Mouse (Mus musculus): ENCODE results near the gene Mgea5. TPM values are rescaled to one million over a fixed set of nuclear protein-coding genes. Genes with fewer than 3 reads are reported as not detected.
A peak's percentile ranks its signal among the peaks of the same experiment; 100 is the strongest.

Mgea5 gene
- polyA plus RNA-seq (2012; rRNA removed) (79.8 and 85.3 TPM in 2 replicates), polyA plus RNA-seq (2014; fragmentation: Nextera tagmentation; extraction: Ambion mirVana) (59.0 and 66.9 TPM in 2 replicates)

DNA sequence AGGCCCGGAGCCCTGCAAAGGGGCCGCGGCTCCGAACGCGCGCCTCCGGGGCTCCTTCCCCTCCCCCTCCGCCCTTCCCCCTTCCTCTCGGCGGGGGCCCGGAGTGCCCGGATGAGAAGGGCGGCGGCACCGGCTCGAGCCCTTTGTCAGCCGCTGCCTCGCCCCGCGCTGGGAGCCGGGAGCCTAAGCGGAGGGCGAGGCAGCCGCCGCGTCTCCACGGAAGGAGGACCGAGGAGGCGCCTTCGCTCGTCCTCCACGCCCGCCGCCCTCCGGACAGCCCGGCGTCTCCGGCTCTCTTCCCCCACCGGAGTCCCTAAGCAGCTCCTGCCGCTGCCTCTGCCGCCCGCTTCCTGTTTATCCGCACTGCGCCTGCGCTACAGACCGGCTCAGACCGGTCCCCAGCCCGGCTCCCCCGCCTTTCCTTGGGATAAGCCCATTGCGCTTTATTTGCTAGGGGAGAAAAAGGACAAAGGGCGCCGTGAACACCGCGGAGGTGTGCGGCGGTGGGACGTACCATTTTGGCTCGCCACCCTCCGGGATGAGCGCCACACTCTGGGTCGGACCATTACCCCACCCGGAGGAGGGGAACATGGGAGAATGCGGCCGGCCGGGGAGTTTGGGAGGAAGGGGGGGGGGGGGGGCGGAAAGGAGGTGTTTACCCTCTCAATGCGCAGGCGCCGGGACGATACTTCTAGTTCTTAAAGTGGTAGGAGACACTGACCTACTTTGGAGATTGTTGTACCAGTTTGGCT, at the start of gene Mgea5:
Gene Mgea5 (minus strand): TSS at position 657 of the 752 bp plus-strand sequence.
- 2% methylated on average over 37 of the region's 71 CpGs for WGBS
- Histone ChIP-seq H3K4me1 (ENCODE audit: control insufficient read depth, insufficient read depth, low read length) (peaks cover 29% of the 10 kb centered on the region), H3K27me3 (ENCODE audit: control insufficient read depth, insufficient read depth, low read length) (no peaks in the 10 kb centered on the region), H3K9me3 (ENCODE audit: control insufficient read depth, low read length) (no peaks in the 10 kb centered on the region), H3K9ac (ENCODE audit: low read depth, low read length, severe bottlenecking) (peak within 1 kb of the TSS; percentile 97), H3K27ac (replicated peaks; ENCODE audit: low read depth, low read length) (peak within 1 kb of the TSS; percentile 97), H3K4me3 (replicated peaks; ENCODE audit: low read length) (peak within 1 kb of the TSS; percentile 100), H3K36me3 (ENCODE audit: control insufficient read depth, insufficient read depth, low read length) (peaks cover 28% of the 10 kb centered on the region), H3K4me2 (replicated peaks; ENCODE audit: low read depth, low read length, severe bottlenecking) (peak within 1 kb of the TSS; percentile 62)
- 0 out of 2 replicates have a peak, but pooled peaks have one; percentile 82 for TF ChIP-seq POLR2A (IDR thresholded peaks at IDR 0.05; ENCODE audit: borderline replicate concordance, extremely low read depth, insufficient read depth, insufficient read length)
- ATAC-seq (ENCODE audit: low FRiP score, low read depth) (peak; percentile 98), DNase-seq (ENCODE audit: low spot score) (peak; percentile 98)

DNA sequence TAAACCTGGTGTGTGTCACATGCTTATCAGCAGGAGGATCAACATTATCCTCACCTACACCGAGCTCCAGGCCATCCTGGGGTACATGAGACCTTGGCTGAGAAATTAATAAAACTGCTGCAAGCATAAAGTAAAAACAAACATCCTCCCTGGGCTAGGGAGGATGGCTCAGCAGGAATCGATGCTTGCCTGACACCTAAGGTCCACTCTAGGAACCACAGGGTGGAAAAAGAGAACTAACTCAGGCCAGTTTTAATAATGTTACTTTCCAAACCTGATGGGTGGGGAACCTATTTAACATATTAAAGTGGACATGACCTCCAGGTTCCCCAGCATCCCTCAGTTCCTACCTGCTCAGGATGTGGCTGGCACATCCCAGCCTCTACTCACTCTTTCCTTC, 47.0 kb upstream of the Mgea5 start:
- ATAC-seq (ENCODE audit: low FRiP score, low read depth) (no peak), DNase-seq (ENCODE audit: low spot score) (no peak)
- Histone ChIP-seq H3K36me3 (ENCODE audit: control insufficient read depth, insufficient read depth, low read length) (no peaks in the 10 kb centered on the region), H3K4me3 (replicated peaks; ENCODE audit: low read length) (no peak overlapping the region), H3K4me1 (ENCODE audit: control insufficient read depth, insufficient read depth, low read length) (no peaks in the 10 kb centered on the region), H3K9ac (ENCODE audit: low read depth, low read length, severe bottlenecking) (no peak overlapping the region), H3K27ac (replicated peaks; ENCODE audit: low read depth, low read length) (no peak overlapping the region), H3K4me2 (replicated peaks; ENCODE audit: low read depth, low read length, severe bottlenecking) (no peak overlapping the region), H3K27me3 (ENCODE audit: control insufficient read depth, insufficient read depth, low read length) (no peaks in the 10 kb centered on the region), H3K9me3 (ENCODE audit: control insufficient read depth, low read length) (no peaks in the 10 kb centered on the region)
- TF ChIP-seq POLR2A (IDR thresholded peaks at IDR 0.05; ENCODE audit: borderline replicate concordance, extremely low read depth, insufficient read depth, insufficient read length), result no peak
- 52% methylated on average over 2 of the region's 2 CpGs for WGBS

- Histone ChIP-seq H3K36me3 (ENCODE audit: control insufficient read depth, insufficient read depth, low read length) (no peaks in the 10 kb centered on the region), H3K27ac (replicated peaks; ENCODE audit: low read depth, low read length) (no peak overlapping the region), H3K9me3 (ENCODE audit: control insufficient read depth, low read length) (no peaks in the 10 kb centered on the region), H3K4me2 (replicated peaks; ENCODE audit: low read depth, low read length, severe bottlenecking) (no peak overlapping the region), H3K4me1 (ENCODE audit: control insufficient read depth, insufficient read depth, low read length) (no peaks in the 10 kb centered on the region), H3K4me3 (replicated peaks; ENCODE audit: low read length) (no peak overlapping the region), H3K27me3 (ENCODE audit: control insufficient read depth, insufficient read depth, low read length) (no peaks in the 10 kb centered on the region), H3K9ac (ENCODE audit: low read depth, low read length, severe bottlenecking) (no peak overlapping the region)
- ATAC-seq (ENCODE audit: low FRiP score, low read depth) (no peak), DNase-seq (ENCODE audit: low spot score) (no peak)
- 93% methylated on average over 3 of the region's 3 CpGs for WGBS
- no peak for TF ChIP-seq POLR2A (IDR thresholded peaks at IDR 0.05; ENCODE audit: borderline replicate concordance, extremely low read depth, insufficient read depth, insufficient read length)
Observed at GRCm38 (mm10) chr19:45827736-45828135, 44.1 kb upstream of the Mgea5 start.

GRCm38 (mm10) chr19:45827125-45827524, 43.5 kb upstream of the Mgea5 start:
- Histone ChIP-seq H3K4me3 (replicated peaks; ENCODE audit: low read length) (no peak overlapping the region), H3K9me3 (ENCODE audit: control insufficient read depth, low read length) (no peaks in the 10 kb centered on the region), H3K4me2 (replicated peaks; ENCODE audit: low read depth, low read length, severe bottlenecking) (no peak overlapping the region), H3K9ac (ENCODE audit: low read depth, low read length, severe bottlenecking) (no peak overlapping the region), H3K36me3 (ENCODE audit: control insufficient read depth, insufficient read depth, low read length) (no peaks in the 10 kb centered on the region), H3K27me3 (ENCODE audit: control insufficient read depth, insufficient read depth, low read length) (no peaks in the 10 kb centered on the region), H3K27ac (replicated peaks; ENCODE audit: low read depth, low read length) (no peak overlapping the region), H3K4me1 (ENCODE audit: control insufficient read depth, insufficient read depth, low read length) (no peaks in the 10 kb centered on the region)
- no peak for TF ChIP-seq POLR2A (IDR thresholded peaks at IDR 0.05; ENCODE audit: borderline replicate concordance, extremely low read depth, insufficient read depth, insufficient read length)
- WGBS, result 78% methylated on average over 5 of the region's 5 CpGs
- no peak for ATAC-seq (ENCODE audit: low FRiP score, low read depth)
- no peak for DNase-seq (ENCODE audit: low spot score)

DNA sequence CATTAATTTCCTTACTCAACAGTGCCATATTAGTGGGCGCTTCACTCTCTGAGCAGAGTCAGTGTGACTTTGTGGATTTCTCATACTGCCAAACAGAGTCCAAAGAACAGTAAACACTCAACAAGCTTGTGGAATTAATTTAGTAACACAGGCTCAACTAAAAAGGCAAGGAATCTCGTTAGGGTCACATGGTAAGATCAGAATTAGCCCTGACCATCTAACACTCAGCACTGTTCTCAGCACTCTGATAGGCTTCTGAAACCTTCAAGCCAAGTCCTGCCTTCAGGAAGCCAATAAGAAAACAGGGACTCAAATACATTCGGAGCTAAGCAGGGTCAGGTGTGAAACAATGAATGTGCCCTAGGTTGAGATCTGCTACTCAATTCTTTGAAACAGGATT, 42.5 kb upstream of the Mgea5 start:
- no peak overlapping the region for H3K4me3 ChIP-seq (replicated peaks; ENCODE audit: low read length)
- no peak overlapping the region for H3K4me2 ChIP-seq (replicated peaks; ENCODE audit: low read depth, low read length, severe bottlenecking)
- H3K4me1 ChIP-seq (ENCODE audit: control insufficient read depth, insufficient read depth, low read length), result no peaks in the 10 kb centered on the region
- no peak for TF ChIP-seq POLR2A (IDR thresholded peaks at IDR 0.05; ENCODE audit: borderline replicate concordance, extremely low read depth, insufficient read depth, insufficient read length)
- no peaks in the 10 kb centered on the region for H3K9me3 ChIP-seq (ENCODE audit: control insufficient read depth, low read length)
- no peak for DNase-seq (ENCODE audit: low spot score)
- no peaks in the 10 kb centered on the region for H3K36me3 ChIP-seq (ENCODE audit: control insufficient read depth, insufficient read depth, low read length)
- H3K27me3 ChIP-seq (ENCODE audit: control insufficient read depth, insufficient read depth, low read length), result no peaks in the 10 kb centered on the region
- H3K27ac ChIP-seq (replicated peaks; ENCODE audit: low read depth, low read length), result no peak overlapping the region
- no peak overlapping the region for H3K9ac ChIP-seq (ENCODE audit: low read depth, low read length, severe bottlenecking)
- 65% methylated on average over 3 of the region's 3 CpGs for WGBS
- no peak for ATAC-seq (ENCODE audit: low FRiP score, low read depth)

All from limb, embryonic 14.5 days (tissue).